24 mouse cellular contexts compared by ENCODE assay signal in genomic region chr16:48923724-48924123, GRCm38 (mm10). TPM values are rescaled to one million over a fixed set of nuclear protein-coding genes. Genes with fewer than 3 reads are reported as not detected.
"Had no signal": no experiment of that assay in that cellular context is flagged by ENCODE, and none has a peak within 500 bp of the region (broad histone marks: within the 10 kb centered on the region; RNA-seq: fewer than 3 reads in every experiment).

No protein-coding gene starts in this region.

- H3K4me2 ChIP-seq: intestine, embryonic 15.5 days; kidney, embryonic 15.5 days; limb, embryonic 12.5 days; limb, embryonic 15.5 days; midbrain, embryonic 11.5 days; stomach, embryonic 15.5 days had no signal

- ATAC-seq: intestine, embryonic 15.5 days had no signal

- H3K27ac ChIP-seq: intestine, embryonic 15.5 days; kidney, embryonic 15.5 days; limb, embryonic 12.5 days; limb, embryonic 15.5 days; macrophage; stomach, embryonic 15.5 days had no signal

- H3K27me3 ChIP-seq: intestine, embryonic 15.5 days; kidney, embryonic 15.5 days; limb, embryonic 12.5 days; limb, embryonic 15.5 days; megakaryocyte, embryonic 14.5 days; stomach, embryonic 15.5 days had no signal

- H3K9ac ChIP-seq: intestine, embryonic 15.5 days; kidney, embryonic 15.5 days; limb, embryonic 12.5 days; limb, embryonic 15.5 days; stomach, embryonic 15.5 days had no signal

- H3K9me3 ChIP-seq: intestine, embryonic 15.5 days; kidney, embryonic 15.5 days; limb, embryonic 12.5 days; limb, embryonic 15.5 days; megakaryocyte, embryonic 14.5 days; stomach, embryonic 15.5 days had no signal

- H3K4me3 ChIP-seq: intestine, embryonic 15.5 days; kidney, embryonic 15.5 days; limb, embryonic 12.5 days; limb, embryonic 15.5 days; megakaryocyte, embryonic 14.5 days; stomach, embryonic 15.5 days had no signal

- H3K4me1 ChIP-seq: intestine, embryonic 15.5 days; kidney, embryonic 15.5 days; limb, embryonic 12.5 days; limb, embryonic 15.5 days; megakaryocyte, embryonic 14.5 days; stomach, embryonic 15.5 days had no signal

- DNase-seq: kidney, adult 11 months; kidney, adult 8-10 months; kidney, postnatal 10 days; kidney, postnatal 36 days; left cerebral cortex, postnatal 4 days; lung, adult 2 months; midbrain, embryonic 14.5 days; right cerebral cortex, postnatal 4 days; thymus, postnatal 25 days had no signal

RNA-seq across cellular contexts. Expression of gene Retnlg, which starts 51.3 kb away (rescaled TPM):
- total RNA-seq: layer of hippocampus, adult 18-20 months; layer of hippocampus, postnatal 14 days; left cerebral cortex, adult 8-10 months; left cerebral cortex, postnatal 14 days; left cerebral cortex, postnatal 4 days; midbrain, postnatal 0 days had no signal
- polyA plus RNA-seq: limb, embryonic 12.5 days; midbrain, embryonic 11.5 days; neural tube, embryonic 11.5 days; neural tube, embryonic 14.5 days had no signal
